Mouse (Mus musculus) heart, embryonic 13.5 days (tissue): ENCODE data around the gene Mcrip2. TPM values are rescaled to one million over a fixed set of nuclear protein-coding genes. Genes with fewer than 3 reads are reported as not detected.

Source experiments
- ATAC-seq: fragments of 200-750 bp; cut with Nextera tagmentation; 2 replicates; pipeline ENCODE4 v1.8.0; 2017; ENCODE audit warnings: moderate TSS enrichment; ENCODE audit not compliant: insufficient number of reproducible peaks, low FRiP score, low TSS enrichment; ENCODE audit errors: extremely low read depth
- H3K27ac ChIP-seq: fragments of 300-500 bp; sonication (generic); replicated peaks from 2 replicates; pipeline ENCODE4 v1.5.1; 2015; ENCODE audit warnings: moderate library complexity, mild to moderate bottlenecking, inconsistent platforms
- H3K27me3 ChIP-seq: fragments of 300-500 bp; sonication (generic); replicated peaks from 2 replicates; pipeline ENCODE4 v1.6.1; 2015; ENCODE audit warnings: mild to moderate bottlenecking, inconsistent platforms
- H3K36me3 ChIP-seq: fragments of 300-500 bp; sonication (generic); 2 replicates; pipeline ENCODE4 v1.6.1; 2015; ENCODE audit warnings: mild to moderate bottlenecking, inconsistent platforms
- H3K4me1 ChIP-seq: fragments of 300-500 bp; sonication (generic); 2 replicates; pipeline ENCODE4 v1.6.1; 2015; ENCODE audit warnings: inconsistent platforms
- H3K4me2 ChIP-seq: fragments of 300-500 bp; sonication (generic); 2 replicates; pipeline ENCODE4 v1.6.1; 2015; ENCODE audit warnings: inconsistent platforms, mild to moderate bottlenecking, moderate library complexity
- H3K4me3 ChIP-seq: fragments of 300-500 bp; sonication (generic); 2 replicates; pipeline ENCODE4 v1.5.1; 2015; ENCODE audit warnings: moderate library complexity, mild to moderate bottlenecking, inconsistent platforms
- H3K9ac ChIP-seq: fragments of 300-500 bp; sonication (generic); 2 replicates; pipeline ENCODE4 v1.6.1; 2015; ENCODE audit warnings: inconsistent platforms, mild to moderate bottlenecking, moderate library complexity
- H3K9me3 ChIP-seq: fragments of 300-500 bp; sonication (generic); 2 replicates; pipeline ENCODE4 v1.6.1; 2016; ENCODE audit warnings: inconsistent platforms
- WGBS: fragments of 180-500 bp; shearing (Covaris S2); methylation state at CpG from one replicate; pipeline ENCODE4 v1.1.7; 2015; ENCODE audit warnings: mixed read lengths; 5-methylcytosine and 5-hydroxymethylcytosine counted together
- polyA plus RNA-seq: library from polyadenylated mRNA; unstranded; fragments of >200 nt; fragmentation: Nextera tagmentation; extraction: Ambion mirVana; gene quantifications from 2 replicates; pipeline ENCODE4 v1.2.1, GENCODE M21; 2015

Mcrip2 gene
- polyA plus RNA-seq, 1 experiment from 2014 or later, result 159 TPM

DNA sequence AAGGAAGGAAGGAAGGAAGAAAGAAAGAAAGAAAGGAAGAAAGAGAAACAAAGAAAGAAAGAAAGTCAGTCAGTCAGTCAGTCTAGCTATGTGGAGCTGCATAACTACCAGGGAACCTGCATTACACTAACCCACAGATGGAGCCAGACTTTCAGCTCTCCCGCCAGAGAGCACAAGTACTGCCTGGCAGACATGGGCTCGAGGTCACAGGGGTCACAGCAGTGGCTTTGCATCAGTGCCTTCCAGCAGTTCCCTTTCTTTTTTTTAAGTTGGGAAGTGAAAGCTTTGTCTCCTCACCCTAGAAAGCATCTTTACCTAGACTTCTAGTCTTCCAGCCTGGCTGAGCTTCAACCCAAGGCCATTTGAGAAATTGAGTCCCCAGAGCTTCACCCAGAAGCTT, 26.9 kb upstream of the Mcrip2 start:
- no peaks in the 10 kb centered on the region for H3K9me3 ChIP-seq
- ATAC-seq, result no peak
- no peak overlapping the region for H3K27ac ChIP-seq
- H3K36me3 ChIP-seq, result peaks cover 12% of the 10 kb centered on the region
- no peak overlapping the region for H3K9ac ChIP-seq
- WGBS, result 54% methylated on average over 2 of the region's 2 CpGs
- peaks cover 13% of the 10 kb centered on the region for H3K4me1 ChIP-seq
- no peak overlapping the region for H3K4me2 ChIP-seq
- no peak overlapping the region for H3K4me3 ChIP-seq
- H3K27me3 ChIP-seq, result no peaks in the 10 kb centered on the region

DNA sequence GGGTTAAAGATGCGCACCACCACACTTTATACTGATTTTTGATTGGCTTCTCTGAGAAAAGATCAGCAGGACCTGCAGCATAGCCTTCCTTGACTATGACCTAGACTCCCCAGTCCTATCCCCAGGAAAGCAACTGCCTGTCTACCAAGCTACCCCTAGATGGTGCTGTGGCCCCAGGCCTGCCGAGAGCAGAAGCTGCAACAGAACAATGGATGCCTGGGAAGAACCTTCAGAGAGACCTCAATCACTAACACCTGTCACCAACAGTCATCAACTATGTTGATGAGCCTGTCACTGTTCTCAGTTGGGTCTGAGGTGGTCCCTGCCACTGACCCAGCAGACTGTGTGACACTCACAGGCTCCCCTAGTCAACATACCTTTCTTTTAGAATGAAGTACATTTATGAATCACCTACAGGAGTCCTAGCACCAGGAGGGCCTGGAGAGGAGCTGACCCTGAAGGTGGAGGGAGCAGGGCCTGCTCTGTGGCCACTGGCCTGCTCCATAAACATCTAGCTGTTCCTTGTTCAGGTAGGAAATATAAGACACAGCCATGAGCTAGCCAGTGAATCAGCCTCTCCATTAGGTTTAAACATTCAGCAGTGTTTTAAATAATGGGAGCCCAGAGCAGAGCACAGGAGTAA, 25.5 kb upstream of the Mcrip2 start:
- H3K4me2 ChIP-seq, result no peak overlapping the region
- H3K27ac ChIP-seq, result no peak overlapping the region
- H3K9me3 ChIP-seq, result no peaks in the 10 kb centered on the region
- no peak overlapping the region for H3K9ac ChIP-seq
- H3K27me3 ChIP-seq, result no peaks in the 10 kb centered on the region
- no peak overlapping the region for H3K4me3 ChIP-seq
- H3K4me1 ChIP-seq, result peaks cover 13% of the 10 kb centered on the region
- peaks cover 18% of the 10 kb centered on the region for H3K36me3 ChIP-seq
- no peak for ATAC-seq
- WGBS, result 30% methylated on average over 2 of the region's 2 CpGs

DNA sequence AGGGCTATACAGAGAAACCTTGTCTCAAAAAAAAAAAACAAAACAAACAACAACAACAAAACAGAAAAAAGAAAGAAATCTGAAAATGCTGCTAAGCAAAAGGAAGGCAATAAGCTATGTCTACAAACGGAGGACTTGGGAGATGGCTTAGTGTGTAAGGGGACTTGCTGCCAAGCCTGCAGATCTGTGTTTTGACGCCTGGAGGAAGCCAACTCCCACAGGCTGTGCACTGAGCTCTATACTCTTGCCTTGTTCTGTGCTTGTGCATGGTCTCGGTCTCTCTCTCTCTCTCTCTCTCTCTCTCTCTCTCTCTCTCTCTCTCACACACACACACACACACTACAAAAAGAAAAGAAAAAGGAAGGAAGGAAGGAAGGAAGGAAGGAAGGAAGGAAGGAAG, 20.3 kb upstream of the Mcrip2 start:
- Histone ChIP-seq H3K4me2 (no peak overlapping the region), H3K4me3 (no peak overlapping the region), H3K9me3 (no peaks in the 10 kb centered on the region), H3K4me1 (no peaks in the 10 kb centered on the region), H3K27me3 (no peaks in the 10 kb centered on the region), H3K9ac (no peak overlapping the region), H3K27ac (no peak overlapping the region), H3K36me3 (peaks cover 50% of the 10 kb centered on the region)
- no peak for ATAC-seq
- WGBS, result 84% methylated on average over 3 of the region's 3 CpGs

DNA sequence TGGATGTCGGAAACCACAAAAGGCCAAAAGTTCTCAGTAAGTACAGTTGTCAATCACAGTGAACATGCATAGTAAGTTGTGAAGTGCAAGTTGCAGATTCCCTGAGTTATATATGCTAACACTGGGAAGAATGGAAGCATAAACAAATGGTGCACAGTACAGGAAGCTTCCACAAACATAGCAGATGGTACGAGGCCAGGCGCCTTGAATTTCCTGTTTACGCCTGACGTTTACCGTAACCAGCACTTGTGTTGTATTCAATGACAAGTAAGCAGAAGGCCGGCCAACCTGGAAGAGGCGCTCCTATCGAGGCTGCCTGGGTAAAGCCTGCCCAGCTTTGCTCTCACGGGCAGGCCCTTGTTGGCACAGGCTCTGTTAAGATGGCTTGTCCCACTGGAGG, 18.9 kb upstream of the Mcrip2 start:
- Histone ChIP-seq H3K27ac (no peak overlapping the region), H3K9ac (no peak overlapping the region), H3K4me2 (no peak overlapping the region), H3K4me1 (no peaks in the 10 kb centered on the region), H3K4me3 (no peak overlapping the region), H3K27me3 (no peaks in the 10 kb centered on the region), H3K36me3 (peaks cover 64% of the 10 kb centered on the region), H3K9me3 (no peaks in the 10 kb centered on the region)
- ATAC-seq, result no peak
- WGBS, result 78% methylated on average over 10 of the region's 10 CpGs

DNA sequence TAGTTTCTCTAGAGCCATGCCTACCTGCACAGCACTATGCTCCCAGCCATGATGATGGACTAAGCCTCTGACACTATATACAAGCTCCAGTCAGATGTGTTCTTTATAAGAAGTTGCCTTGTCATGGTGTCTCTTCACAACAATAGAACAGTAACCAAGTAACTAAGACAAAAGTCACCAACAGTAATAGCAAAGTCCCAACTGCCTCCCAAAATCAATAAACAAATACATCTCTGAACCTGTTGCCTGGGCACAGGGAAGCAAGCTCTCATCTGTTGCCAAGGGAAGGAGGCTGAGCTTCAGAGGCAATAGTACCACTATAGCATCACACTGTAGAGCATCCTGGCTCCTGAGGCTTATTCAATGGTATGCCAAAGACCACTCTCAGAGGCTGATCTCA, 18.2 kb upstream of the Mcrip2 start:
- Histone ChIP-seq H3K27ac (no peak overlapping the region), H3K27me3 (no peaks in the 10 kb centered on the region), H3K4me2 (no peak overlapping the region), H3K36me3 (peaks cover 69% of the 10 kb centered on the region), H3K9me3 (no peaks in the 10 kb centered on the region), H3K4me3 (no peak overlapping the region), H3K4me1 (peaks cover under 1% of the 10 kb centered on the region; the same call in 1 of the 2 replicates), H3K9ac (no peak overlapping the region)
- no peak for ATAC-seq

DNA sequence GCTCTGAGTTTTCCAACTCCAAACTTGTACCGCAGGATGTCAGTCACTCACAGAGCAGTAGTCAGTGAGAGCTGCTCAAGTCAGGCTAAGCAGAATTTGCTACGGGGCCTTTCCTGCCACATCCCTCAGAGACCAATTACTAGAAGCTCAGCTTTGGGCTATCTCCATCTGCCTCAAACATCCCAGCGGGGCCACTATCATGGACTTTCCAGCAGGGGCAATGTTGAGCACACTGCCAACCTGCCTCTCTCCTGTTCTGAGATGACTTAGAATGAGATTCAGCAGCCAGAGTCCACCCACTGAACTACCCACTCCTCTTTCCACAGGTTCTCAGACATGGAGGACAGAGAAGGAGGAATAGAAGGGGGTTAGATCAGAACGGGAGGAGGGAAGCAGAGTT, 17.1 kb upstream of the Mcrip2 start:
- ATAC-seq, result no peak
- 71% methylated on average over 4 of the region's 4 CpGs for WGBS
- H3K4me1 ChIP-seq, result peaks cover 11% of the 10 kb centered on the region
- H3K9me3 ChIP-seq, result no peaks in the 10 kb centered on the region
- no peaks in the 10 kb centered on the region for H3K27me3 ChIP-seq
- H3K27ac ChIP-seq, result no peak overlapping the region
- H3K36me3 ChIP-seq, result peaks cover 72% of the 10 kb centered on the region
- no peak overlapping the region for H3K9ac ChIP-seq
- no peak overlapping the region for H3K4me2 ChIP-seq
- H3K4me3 ChIP-seq, result no peak overlapping the region

DNA sequence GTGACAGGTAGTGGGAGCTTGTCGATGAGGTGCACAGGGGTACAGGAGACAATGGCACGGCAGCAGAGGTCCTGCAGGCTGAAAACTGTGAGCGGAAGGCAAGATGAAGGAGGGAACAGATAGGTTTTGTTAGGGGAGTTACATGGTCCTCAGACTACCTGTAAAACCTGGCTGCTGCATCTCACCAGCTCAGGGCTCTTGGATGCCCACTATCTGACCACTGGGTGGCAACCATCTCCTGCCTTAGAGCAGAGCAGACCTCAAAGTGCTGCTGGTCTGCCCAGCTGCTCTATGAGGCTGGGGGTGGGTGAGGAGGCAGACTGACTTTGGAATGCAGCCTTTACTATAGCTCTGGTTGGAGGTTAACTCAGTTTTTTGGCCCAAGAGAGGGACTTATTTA, 15.3 kb upstream of the Mcrip2 start:
- ATAC-seq, result no peak
- Histone ChIP-seq H3K36me3 (peaks cover 64% of the 10 kb centered on the region), H3K4me3 (no peak overlapping the region), H3K4me2 (no peak overlapping the region), H3K27me3 (no peaks in the 10 kb centered on the region), H3K27ac (no peak overlapping the region), H3K9me3 (no peaks in the 10 kb centered on the region), H3K4me1 (peaks cover 13% of the 10 kb centered on the region), H3K9ac (no peak overlapping the region)
- WGBS, result 88% methylated on average over 3 of the region's 3 CpGs

DNA sequence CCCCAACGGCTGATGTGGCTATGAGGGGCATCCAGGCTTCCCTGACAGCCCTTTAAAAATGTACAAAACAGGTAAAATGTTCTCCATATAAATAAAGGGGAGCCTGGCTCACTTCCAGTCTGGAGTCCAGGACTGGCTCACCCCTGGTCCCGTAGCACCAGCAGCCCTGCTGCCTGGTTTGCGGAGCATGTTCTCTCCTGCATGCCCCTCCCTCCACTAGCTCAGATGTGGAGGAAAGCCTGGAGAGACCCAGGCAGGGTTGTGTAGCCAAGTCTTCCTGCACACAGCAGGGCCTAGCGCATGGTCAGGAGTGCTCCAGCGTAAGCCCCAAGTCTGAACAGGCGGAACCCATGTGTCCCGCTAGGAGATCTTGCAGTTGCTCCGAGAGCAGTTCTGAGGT, 14.7 kb upstream of the Mcrip2 start:
- 84% methylated on average over 8 of the region's 8 CpGs for WGBS
- peaks cover 13% of the 10 kb centered on the region for H3K4me1 ChIP-seq
- peaks cover 64% of the 10 kb centered on the region for H3K36me3 ChIP-seq
- H3K9me3 ChIP-seq, result no peaks in the 10 kb centered on the region
- no peak for ATAC-seq
- H3K4me3 ChIP-seq, result no peak overlapping the region
- H3K27me3 ChIP-seq, result no peaks in the 10 kb centered on the region
- no peak overlapping the region for H3K9ac ChIP-seq
- H3K27ac ChIP-seq, result no peak overlapping the region
- no peak overlapping the region for H3K4me2 ChIP-seq

DNA sequence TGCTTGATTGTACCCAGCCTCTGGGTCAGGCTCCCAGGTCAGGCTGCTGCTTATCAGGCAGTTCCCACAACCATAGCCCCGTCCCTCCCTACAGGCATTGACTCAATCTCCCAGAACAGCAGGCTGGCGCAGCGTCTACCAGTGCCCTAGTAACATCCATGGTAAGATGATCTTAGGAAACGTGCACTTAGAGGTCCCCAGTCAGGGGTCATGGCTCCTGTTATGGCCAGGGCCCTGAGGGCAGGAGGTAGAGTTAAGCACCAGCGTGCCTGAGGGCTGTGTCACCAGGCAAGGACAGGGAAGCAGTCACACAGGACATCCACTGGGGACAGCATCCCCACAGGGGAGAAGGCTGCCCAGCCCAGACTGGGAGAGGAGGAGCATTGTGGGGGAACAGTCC, 13.7 kb upstream of the Mcrip2 start:
- Histone ChIP-seq H3K4me1 (peaks cover 13% of the 10 kb centered on the region), H3K36me3 (peaks cover 62% of the 10 kb centered on the region), H3K27ac (no peak overlapping the region; the same call in 1 of the 2 replicates), H3K4me3 (no peak overlapping the region), H3K4me2 (no peak overlapping the region), H3K9me3 (no peaks in the 10 kb centered on the region), H3K27me3 (no peaks in the 10 kb centered on the region), H3K9ac (no peak overlapping the region)
- ATAC-seq, result no peak
- WGBS, result 33% methylated on average over 5 of the region's 5 CpGs

DNA sequence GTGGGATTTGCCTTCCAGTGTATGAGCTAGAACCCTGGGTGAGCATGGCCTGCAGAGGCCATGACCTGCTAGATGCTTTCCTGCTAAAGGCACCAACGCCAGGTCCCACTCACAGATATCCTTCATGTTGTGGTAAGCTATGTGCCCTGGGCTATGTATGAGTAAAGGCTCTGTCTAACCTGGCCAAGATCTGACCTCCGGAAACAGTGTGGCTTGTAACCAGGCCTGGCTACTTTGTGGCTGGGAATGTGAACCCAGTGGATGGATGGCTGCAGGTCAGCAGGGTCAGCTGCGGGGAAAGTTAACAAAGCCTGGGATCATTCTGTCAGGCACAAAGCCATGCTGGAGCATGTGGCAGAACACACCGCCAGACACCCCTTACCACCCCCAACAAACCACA, 13.1 kb upstream of the Mcrip2 start:
- Histone ChIP-seq H3K9me3 (no peaks in the 10 kb centered on the region), H3K9ac (no peak overlapping the region), H3K4me2 (no peak overlapping the region), H3K4me1 (peaks cover 19% of the 10 kb centered on the region), H3K36me3 (peaks cover 60% of the 10 kb centered on the region), H3K4me3 (no peak overlapping the region), H3K27me3 (no peaks in the 10 kb centered on the region), H3K27ac (peak overlapping the region; percentile 22; the same call in 1 of the 2 replicates)
- WGBS, result 46% methylated on average over 4 of the region's 4 CpGs
- ATAC-seq, result no peak

DNA sequence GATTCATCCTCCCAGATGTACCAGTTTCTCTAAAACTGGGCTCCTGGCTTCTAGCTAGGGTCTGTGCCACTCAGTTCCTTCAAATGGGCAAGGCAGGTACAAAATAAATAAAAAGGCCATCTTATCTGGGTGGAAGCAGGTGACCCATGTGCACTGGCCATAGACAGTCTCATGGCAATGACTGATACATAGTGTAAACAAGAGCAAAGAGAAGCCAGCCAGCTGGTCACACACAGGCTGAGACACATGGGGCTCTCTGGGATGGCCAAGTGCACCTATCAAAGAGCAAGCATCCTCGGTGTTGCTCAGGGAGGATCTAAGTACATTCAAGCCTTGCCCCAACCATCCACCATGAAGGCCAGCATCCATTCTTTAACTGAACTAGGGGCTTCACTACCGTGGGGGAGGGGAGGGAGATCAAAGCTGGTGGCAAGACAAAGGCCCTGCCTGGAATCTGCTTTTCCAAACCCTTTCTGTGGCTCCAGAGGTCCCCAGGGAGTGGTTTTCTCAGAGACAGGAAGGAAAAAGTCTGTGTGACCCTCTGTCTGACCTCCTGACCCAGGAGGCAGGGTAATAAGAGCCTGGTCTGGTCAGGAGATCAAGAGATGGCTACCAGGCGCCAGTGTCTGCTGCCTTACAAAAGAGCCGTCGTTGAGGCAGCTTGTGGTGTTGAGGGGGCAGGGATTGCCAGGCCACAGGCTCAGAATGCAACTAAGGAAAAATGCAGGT, 12.5 kb upstream of the Mcrip2 start:
- H3K4me1 ChIP-seq, result peaks cover 25% of the 10 kb centered on the region
- H3K4me2 ChIP-seq, result no peak overlapping the region
- no peak overlapping the region for H3K27ac ChIP-seq
- WGBS, result 26% methylated on average over 5 of the region's 5 CpGs
- H3K27me3 ChIP-seq, result no peaks in the 10 kb centered on the region
- H3K9me3 ChIP-seq, result no peaks in the 10 kb centered on the region
- no peak for ATAC-seq
- no peak overlapping the region for H3K9ac ChIP-seq
- no peak overlapping the region for H3K4me3 ChIP-seq
- peaks cover 60% of the 10 kb centered on the region for H3K36me3 ChIP-seq
